Mouse (Mus musculus): Measurements from ENCODE around the gene Bloc1s5. TPM values are rescaled to one million over a fixed set of nuclear protein-coding genes. Genes with fewer than 3 reads are reported as not detected.

The Bloc1s5 gene
- total and polyA plus RNA-seq, 2 experiments from 2014 or later, result 10.3 to 22.9 TPM

DNA sequence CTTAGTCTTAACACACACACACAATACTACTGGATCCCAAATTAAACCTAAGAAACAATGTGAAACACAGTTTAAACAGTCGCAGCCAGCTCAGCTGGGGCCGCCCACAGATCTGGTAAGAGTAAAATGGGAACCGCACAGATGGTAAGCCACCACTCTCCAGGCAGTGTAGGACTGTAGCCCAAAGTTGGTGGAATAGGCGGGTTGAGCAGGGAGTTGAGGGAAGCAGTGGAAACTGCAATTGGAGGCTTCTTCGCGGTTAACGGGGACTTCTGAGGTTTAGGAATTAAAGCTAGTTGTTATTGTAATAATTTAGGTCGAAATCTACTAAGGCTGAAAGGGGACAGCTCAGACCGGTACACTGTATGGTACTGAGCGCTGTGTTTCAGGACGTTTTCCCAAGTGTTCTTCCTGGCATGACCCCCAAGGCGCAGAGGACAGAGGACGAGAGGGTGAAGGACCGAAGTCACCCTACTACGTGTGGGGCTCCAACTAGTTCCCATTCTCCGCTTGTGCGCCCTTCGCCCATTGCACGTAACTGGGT is 581 bp downstream of the Bloc1s5 start:
- ATAC-seq, result peak; percentile 64
- under 1% methylated on average over 19 of the region's 19 CpGs for WGBS

DNA sequence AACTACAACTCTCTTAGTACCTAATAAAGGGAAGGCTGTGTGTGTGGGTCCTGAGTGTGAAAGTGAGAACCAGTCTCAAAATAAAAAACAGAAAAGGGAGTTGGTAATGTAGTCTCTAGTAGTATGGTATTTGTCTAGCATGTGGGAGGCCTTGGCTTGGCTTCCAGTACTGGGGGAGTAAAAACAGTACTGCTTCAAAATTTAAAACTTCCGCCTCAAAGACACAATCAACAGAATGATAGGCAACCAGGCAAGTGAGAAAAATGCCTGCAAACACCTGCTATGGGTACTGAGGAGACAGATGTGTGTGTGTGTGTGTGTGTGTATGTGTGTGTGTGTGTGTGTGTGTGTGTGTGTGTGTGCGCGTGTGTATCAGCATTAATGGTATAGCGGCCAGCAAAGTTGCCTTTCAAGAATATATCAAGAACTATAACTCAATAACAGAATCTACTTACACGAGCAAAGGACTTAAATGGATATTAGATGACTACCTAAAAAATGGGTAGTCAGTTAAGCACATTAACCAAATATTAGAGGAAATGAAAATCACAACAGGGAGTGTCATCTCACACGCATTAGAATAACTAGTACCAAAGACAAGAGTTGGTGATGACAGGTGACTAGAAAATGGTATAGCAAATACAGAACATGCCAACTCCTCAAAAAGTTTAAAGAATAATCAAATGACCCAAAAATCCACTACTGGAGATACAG is 1.5 kb downstream of the Bloc1s5 start:
- DNase-seq (no peak), ATAC-seq (no peak)
- Histone ChIP-seq H3K27ac (ENCODE audit: low read depth, low read length) (no peak overlapping the region), H3K27me3 (ENCODE audit: insufficient read depth, low read length) (no peaks in the 10 kb centered on the region), H3K4me3 (ENCODE audit: low read depth, low read length) (no peak overlapping the region), H3K9me3 (ENCODE audit: low read length) (no peaks in the 10 kb centered on the region), H3K4me1 (ENCODE audit: insufficient read depth) (no peaks in the 10 kb centered on the region), H3K9ac (no peak overlapping the region), H3K4me2 (ENCODE audit: low read depth) (no peak overlapping the region), H3K36me3 (ENCODE audit: insufficient read depth) (peaks cover 10% of the 10 kb centered on the region; the same call in 1 of the 2 replicates)
- 92% methylated on average over 6 of the region's 6 CpGs for WGBS
- TF ChIP-seq CTCF (IDR thresholded peaks at IDR 0.05; ENCODE audit: low read depth), result no peak

More for the DNA sequence above, 581 bp downstream of the Bloc1s5 start:
- Histone ChIP-seq H3K9me3 (ENCODE audit: low read length) (no peaks in the 10 kb centered on the region), H3K9ac (peak overlapping the region; percentile 77), H3K4me1 (ENCODE audit: insufficient read depth) (no peaks in the 10 kb centered on the region), H3K4me3 (ENCODE audit: low read depth, low read length) (peak overlapping the region; percentile 88), H3K27ac (ENCODE audit: low read depth, low read length) (peak overlapping the region; percentile 74), H3K36me3 (ENCODE audit: insufficient read depth) (0 out of 2 replicates have a peak, but pooled peaks cover 5% of the 10 kb centered on the region), H3K4me2 (ENCODE audit: low read depth) (peak overlapping the region; percentile 79), H3K27me3 (ENCODE audit: insufficient read depth, low read length) (no peaks in the 10 kb centered on the region)
- no peak for TF ChIP-seq CTCF (IDR thresholded peaks at IDR 0.05; ENCODE audit: low read depth)
- peak; percentile 60 for DNase-seq

DNA sequence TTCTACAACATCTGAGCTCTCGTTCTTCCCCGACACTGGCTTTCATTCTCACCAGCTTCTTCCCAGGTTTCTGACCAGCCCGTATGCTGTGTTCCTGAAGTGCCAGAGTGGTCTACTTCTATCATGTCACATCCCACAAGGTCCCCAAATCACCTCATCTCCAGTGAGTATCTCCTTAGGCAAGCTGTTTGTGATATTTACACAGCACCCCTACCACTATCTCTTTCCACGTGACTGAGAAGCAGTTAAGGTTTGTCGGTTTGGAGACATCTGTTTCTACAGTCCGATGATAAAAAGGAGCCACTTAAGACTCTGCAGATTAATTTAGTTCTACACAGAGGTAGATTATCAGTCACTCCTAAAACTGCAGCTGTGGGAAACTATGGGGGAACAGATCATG is 2.4 kb downstream of the Bloc1s5 start:
- peaks cover 10% of the 10 kb centered on the region; the same call in 1 of the 2 replicates for H3K36me3 ChIP-seq (ENCODE audit: insufficient read depth)

DNA sequence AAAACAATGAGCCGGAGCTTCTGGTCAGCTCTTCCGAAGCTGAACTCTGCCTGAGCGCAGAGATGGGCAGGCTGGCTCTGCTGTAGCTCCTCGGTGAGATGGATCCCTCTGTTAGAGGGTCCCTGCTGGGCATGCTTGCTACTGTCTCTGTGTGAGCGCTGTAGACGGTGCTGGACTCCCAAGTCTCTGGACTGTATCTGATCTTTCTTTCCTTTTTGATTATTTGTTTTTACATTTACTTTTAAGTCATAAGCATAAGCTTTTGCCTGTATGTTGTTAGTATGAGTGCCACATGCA is 8.7 kb downstream of the Bloc1s5 start:
- no peak for TF ChIP-seq CTCF (IDR thresholded peaks at IDR 0.05; ENCODE audit: low read depth)
- H3K4me1 ChIP-seq (ENCODE audit: insufficient read depth), result no peaks in the 10 kb centered on the region
- H3K36me3 ChIP-seq (ENCODE audit: insufficient read depth), result peaks cover 12% of the 10 kb centered on the region; the same call in 1 of the 2 replicates
- no peak overlapping the region for H3K27ac ChIP-seq (ENCODE audit: low read depth, low read length)
- H3K4me3 ChIP-seq (ENCODE audit: low read depth, low read length), result no peak overlapping the region
- H3K9ac ChIP-seq, result no peak overlapping the region
- no peaks in the 10 kb centered on the region for H3K27me3 ChIP-seq (ENCODE audit: insufficient read depth, low read length)
- 18% methylated on average over 6 of the region's 6 CpGs for WGBS
- H3K9me3 ChIP-seq (ENCODE audit: low read length), result no peaks in the 10 kb centered on the region
- DNase-seq, result no peak
- H3K4me2 ChIP-seq (ENCODE audit: low read depth), result no peak overlapping the region
- ATAC-seq, result peak; percentile 10; the same call in 1 of the 2 replicates

More for the DNA sequence above, 2.4 kb downstream of the Bloc1s5 start:
- Histone ChIP-seq H3K9ac (no peak overlapping the region), H3K4me3 (ENCODE audit: low read depth, low read length) (no peak overlapping the region), H3K4me1 (ENCODE audit: insufficient read depth) (no peaks in the 10 kb centered on the region), H3K27ac (ENCODE audit: low read depth, low read length) (no peak overlapping the region), H3K27me3 (ENCODE audit: insufficient read depth, low read length) (no peaks in the 10 kb centered on the region), H3K9me3 (ENCODE audit: low read length) (no peaks in the 10 kb centered on the region), H3K4me2 (ENCODE audit: low read depth) (no peak overlapping the region)
- 93% methylated on average over 6 of the region's 6 CpGs for WGBS
- no peak for TF ChIP-seq CTCF (IDR thresholded peaks at IDR 0.05; ENCODE audit: low read depth)
- DNase-seq, result no peak
- ATAC-seq, result no peak

DNA sequence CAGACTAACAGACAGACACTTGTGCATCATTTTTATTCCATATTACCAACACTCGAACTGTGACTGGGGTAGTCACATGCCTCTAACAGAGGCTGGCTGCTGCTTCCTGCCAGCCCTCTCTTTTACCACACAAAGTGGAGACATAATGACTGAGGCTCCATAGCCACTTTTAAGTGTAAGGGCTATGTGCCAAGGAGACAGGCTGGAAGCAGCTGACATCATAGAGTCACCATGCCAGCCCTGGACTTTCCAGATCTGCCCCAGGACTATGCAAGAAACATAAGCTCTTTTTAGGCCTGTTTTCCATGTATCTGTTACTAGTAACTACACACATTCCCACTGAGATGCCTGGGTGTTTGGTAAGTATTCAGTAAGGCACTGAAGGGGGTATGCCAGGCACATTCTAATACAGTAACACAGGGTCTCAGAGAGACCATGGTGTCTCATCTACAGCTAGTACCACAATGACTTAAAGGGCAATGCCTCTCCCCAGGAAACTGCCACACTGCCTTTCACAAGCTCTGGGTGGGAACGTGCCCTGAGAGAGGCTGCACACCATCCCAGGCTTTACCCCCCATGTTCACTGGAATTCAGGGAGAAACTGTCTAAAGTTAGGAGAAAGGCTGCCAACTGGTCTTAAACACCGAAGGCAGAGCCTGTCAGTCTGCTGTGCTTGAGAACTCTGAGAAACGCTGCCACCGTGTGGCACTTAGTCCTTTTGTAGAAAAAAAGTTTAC is 9.2 kb downstream of the Bloc1s5 start:
- H3K36me3 ChIP-seq (ENCODE audit: insufficient read depth), result peaks cover 12% of the 10 kb centered on the region; the same call in 1 of the 2 replicates
- WGBS, result 16% methylated on average over 5 of the region's 5 CpGs
- H3K27me3 ChIP-seq (ENCODE audit: insufficient read depth, low read length), result no peaks in the 10 kb centered on the region
- TF ChIP-seq CTCF (IDR thresholded peaks at IDR 0.05; ENCODE audit: low read depth), result peak; percentile 57
- no peak overlapping the region for H3K9ac ChIP-seq
- DNase-seq (peak; percentile 66), ATAC-seq (peak; percentile 55)
- no peaks in the 10 kb centered on the region for H3K4me1 ChIP-seq (ENCODE audit: insufficient read depth)
- no peak overlapping the region for H3K4me2 ChIP-seq (ENCODE audit: low read depth)
- H3K27ac ChIP-seq (ENCODE audit: low read depth, low read length), result no peak overlapping the region
- H3K9me3 ChIP-seq (ENCODE audit: low read length), result no peaks in the 10 kb centered on the region
- H3K4me3 ChIP-seq (ENCODE audit: low read depth, low read length), result no peak overlapping the region

DNA sequence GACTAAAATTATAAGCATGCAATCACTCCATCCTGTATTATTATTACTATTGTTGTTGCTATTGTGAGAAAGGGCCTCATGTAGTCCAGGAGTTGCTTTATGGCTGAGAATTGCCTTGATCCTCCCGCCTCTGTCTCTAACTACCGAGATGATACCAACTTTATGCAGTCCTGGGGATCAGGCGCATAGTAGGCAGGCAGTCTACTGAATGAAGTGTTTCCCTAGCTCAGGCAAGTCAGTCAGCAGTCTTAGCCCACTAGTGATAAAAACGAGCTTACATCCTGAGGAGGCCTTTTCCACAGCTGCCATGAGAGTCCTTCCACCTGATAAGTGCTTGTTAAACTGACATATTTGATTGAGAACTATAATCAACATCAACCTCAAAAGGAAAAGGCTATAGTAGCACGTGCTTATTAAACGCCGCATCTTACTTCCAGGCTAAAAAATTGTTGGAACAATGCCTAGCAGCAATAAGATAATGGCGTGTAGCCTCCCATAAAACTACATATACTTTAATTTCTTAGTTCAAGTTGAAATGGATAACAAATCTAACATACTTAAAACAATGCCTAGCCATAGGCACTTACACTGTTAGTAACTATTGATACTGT is 10.5 kb downstream of the Bloc1s5 start:
- WGBS, result 79% methylated on average over 8 of the region's 8 CpGs
- Histone ChIP-seq H3K27ac (ENCODE audit: low read depth, low read length) (no peak overlapping the region), H3K9ac (no peak overlapping the region), H3K27me3 (ENCODE audit: insufficient read depth, low read length) (no peaks in the 10 kb centered on the region), H3K36me3 (ENCODE audit: insufficient read depth) (peaks cover 7% of the 10 kb centered on the region; the same call in 1 of the 2 replicates), H3K4me3 (ENCODE audit: low read depth, low read length) (no peak overlapping the region), H3K4me2 (ENCODE audit: low read depth) (no peak overlapping the region), H3K4me1 (ENCODE audit: insufficient read depth) (no peaks in the 10 kb centered on the region), H3K9me3 (ENCODE audit: low read length) (no peaks in the 10 kb centered on the region)
- no peak for TF ChIP-seq CTCF (IDR thresholded peaks at IDR 0.05; ENCODE audit: low read depth)
- ATAC-seq (no peak), DNase-seq (no peak)
